Mouse (Mus musculus) ES-Bruce4 (cell line): Measurements from ENCODE around the gene Yap1. TPM values are rescaled to one million over a fixed set of nuclear protein-coding genes. Genes with fewer than 3 reads are reported as not detected.
"Not testable (repeated sequence)": the region's sequence is repeated elsewhere in the genome, so short reads cannot be mapped to it uniquely, and the experiment has no call there.

Source experiments
- H3K27ac ChIP-seq: 2 replicates; pipeline ENCODE4 v1.5.1; 2012; ENCODE audit warnings: low read length, inconsistent platforms; ENCODE audit not compliant: insufficient read depth
- H3K27me3 ChIP-seq: 2 replicates; pipeline ENCODE4 v1.6.1; 2012; ENCODE audit warnings: mild to moderate bottlenecking, low read length, inconsistent platforms; ENCODE audit not compliant: control insufficient read depth, poor library complexity, insufficient read depth, severe bottlenecking
- H3K36me3 ChIP-seq: 2 replicates; pipeline ENCODE4 v1.6.1; 2012; ENCODE audit warnings: inconsistent platforms, mild to moderate bottlenecking, low read length, moderate library complexity; ENCODE audit not compliant: control insufficient read depth, poor library complexity, insufficient read depth, severe bottlenecking
- H3K4me1 ChIP-seq: one replicate; pipeline ENCODE4 v1.8.1; 2011; ENCODE audit warnings: low read length; ENCODE audit not compliant: control insufficient read depth, insufficient read depth
- H3K4me3 ChIP-seq: 2 replicates; pipeline ENCODE4 v1.5.1; 2011; ENCODE audit warnings: low read depth, mild to moderate bottlenecking, low read length
- H3K9ac ChIP-seq: 2 replicates; pipeline ENCODE4 v1.6.1; 2012; ENCODE audit warnings: low read depth, mild to moderate bottlenecking, inconsistent platforms; ENCODE audit not compliant: poor library complexity, severe bottlenecking
- H3K9me3 ChIP-seq: replicated peaks from 2 replicates; pipeline ENCODE4 v1.6.1; 2012; ENCODE audit warnings: mild to moderate bottlenecking, low read length, inconsistent platforms; ENCODE audit not compliant: control insufficient read depth, poor library complexity, insufficient read depth, severe bottlenecking
- CTCF ChIP-seq: IDR thresholded peaks from one replicate; pipeline ENCODE4 v1.8.1; 2011; ENCODE audit warnings: low read depth, low read length
- EP300 ChIP-seq: IDR thresholded peaks from 2 replicates; pipeline ENCODE4 v1.6.1; 2011; ENCODE audit warnings: low read depth, low read length; ENCODE audit not compliant: insufficient read depth
- POLR2A ChIP-seq: IDR thresholded peaks from one replicate; pipeline ENCODE4 v1.8.1; 2011; ENCODE audit warnings: low read length; ENCODE audit not compliant: insufficient read depth
- polyA plus RNA-seq: library from polyadenylated mRNA; stranded (reverse); fragments of >200 nt; gene quantifications from 2 replicates; pipeline ENCODE4 v1.2.4, GENCODE M21; 2011; ENCODE audit warnings: low read depth; ENCODE audit not compliant: missing spikeins, insufficient read depth, insufficient read length

Yap1 gene
- polyA plus RNA-seq, 1 experiment: 131 TPM

- Histone ChIP-seq H3K27ac (no peak overlapping the region), H3K9ac (no peak overlapping the region), H3K9me3 (peaks cover 8% of the 10 kb centered on the region), H3K27me3 (no peaks in the 10 kb centered on the region), H3K4me3 (no peak overlapping the region), H3K4me1 (no peaks in the 10 kb centered on the region), H3K36me3 (no peaks in the 10 kb centered on the region)
- TF ChIP-seq EP300 (no peak), CTCF (no peak), POLR2A (no peak)
These were observed 100.6 kb downstream of the Yap1 start for GRCm38 (mm10) chr9:7903825-7904224.

GRCm38 (mm10) chr9:7903262-7903661, 101.1 kb downstream of the Yap1 start:
- Histone ChIP-seq H3K27ac (no peak overlapping the region), H3K27me3 (no peaks in the 10 kb centered on the region), H3K9ac (no peak overlapping the region), H3K36me3 (no peaks in the 10 kb centered on the region), H3K4me3 (no peak overlapping the region), H3K4me1 (no peaks in the 10 kb centered on the region), H3K9me3 (peaks cover 6% of the 10 kb centered on the region)
- no peak for TF ChIP-seq CTCF

GRCm38 (mm10) chr9:7902311-7902710, 102.1 kb downstream of the Yap1 start:
- Histone ChIP-seq H3K9me3 (peaks cover 4% of the 10 kb centered on the region; the same call in 1 of the 2 replicates), H3K4me1 (no peaks in the 10 kb centered on the region), H3K27ac (no peak overlapping the region), H3K27me3 (no peaks in the 10 kb centered on the region), H3K4me3 (no peak overlapping the region), H3K36me3 (no peaks in the 10 kb centered on the region), H3K9ac (no peak overlapping the region)
- TF ChIP-seq EP300: no peak

GRCm38 (mm10) chr9:7900965-7901364, 103.4 kb downstream of the Yap1 start:
- H3K9me3 ChIP-seq: peaks cover 2% of the 10 kb centered on the region; the same call in 1 of the 2 replicates
- no peak overlapping the region for H3K4me3 ChIP-seq
- H3K27me3 ChIP-seq: no peaks in the 10 kb centered on the region
- H3K4me1 ChIP-seq: no peaks in the 10 kb centered on the region
- H3K36me3 ChIP-seq: no peaks in the 10 kb centered on the region
- H3K27ac ChIP-seq: peak overlapping the region; percentile 17
- H3K9ac ChIP-seq: no peak overlapping the region
- TF ChIP-seq EP300: no peak
- TF ChIP-seq CTCF: no peak
- TF ChIP-seq POLR2A: no peak

- Histone ChIP-seq H3K36me3 (no peaks in the 10 kb centered on the region), H3K4me3 (no peak overlapping the region), H3K9ac (no peak overlapping the region), H3K9me3 (peaks cover 11% of the 10 kb centered on the region), H3K27me3 (no peaks in the 10 kb centered on the region), H3K27ac (no peak overlapping the region), H3K4me1 (no peaks in the 10 kb centered on the region)
- TF ChIP-seq EP300: no peak
- TF ChIP-seq CTCF: peak; percentile 88
These were observed 106.9 kb downstream of the Yap1 start for GRCm38 (mm10) chr9:7897502-7897901.

GRCm38 (mm10) chr9:7891796-7892195, 112.6 kb downstream of the Yap1 start:
- H3K9ac ChIP-seq, H3K36me3 ChIP-seq, H3K4me1 ChIP-seq, H3K27me3 ChIP-seq, H3K27ac ChIP-seq, H3K4me3 ChIP-seq: not testable (repeated sequence)
- peaks cover 29% of the 10 kb centered on the region for H3K9me3 ChIP-seq

- no peaks in the 10 kb centered on the region for H3K4me1 ChIP-seq
- H3K27me3 ChIP-seq: no peaks in the 10 kb centered on the region
- no peak overlapping the region for H3K4me3 ChIP-seq
- no peaks in the 10 kb centered on the region for H3K36me3 ChIP-seq
- no peak for TF ChIP-seq POLR2A
- no peak for TF ChIP-seq EP300
- TF ChIP-seq CTCF: no peak
- peaks cover 29% of the 10 kb centered on the region for H3K9me3 ChIP-seq
- H3K9ac ChIP-seq: no peak overlapping the region
- no peak overlapping the region for H3K27ac ChIP-seq
These were observed 113.2 kb downstream of the Yap1 start for GRCm38 (mm10) chr9:7891177-7891576.
